Mouse (Mus musculus): ENCODE results near the gene Inpp4b.

Inpp4b gene

DNA sequence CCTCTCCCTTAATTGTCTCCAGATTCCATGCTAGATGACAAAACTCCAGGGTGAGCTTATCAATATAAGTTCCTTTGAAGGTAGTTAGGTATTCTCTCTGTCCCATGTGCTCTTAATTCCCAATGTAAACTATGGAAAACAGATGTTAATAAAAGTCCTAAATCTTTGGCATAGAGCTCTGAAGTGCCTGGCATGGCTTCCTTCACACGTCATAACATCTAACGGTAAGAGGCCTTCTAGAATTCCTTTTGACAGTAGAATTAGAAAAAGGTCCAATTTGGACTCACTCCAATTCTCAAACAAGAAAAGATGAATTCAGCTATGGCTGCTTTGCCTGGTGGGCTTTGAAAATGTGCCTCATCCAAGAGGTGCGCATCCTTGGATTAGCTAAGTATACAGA is 236.6 kb downstream of the Inpp4b start:
- no peak for DNase-seq (ENCODE audit: low spot score)

DNA sequence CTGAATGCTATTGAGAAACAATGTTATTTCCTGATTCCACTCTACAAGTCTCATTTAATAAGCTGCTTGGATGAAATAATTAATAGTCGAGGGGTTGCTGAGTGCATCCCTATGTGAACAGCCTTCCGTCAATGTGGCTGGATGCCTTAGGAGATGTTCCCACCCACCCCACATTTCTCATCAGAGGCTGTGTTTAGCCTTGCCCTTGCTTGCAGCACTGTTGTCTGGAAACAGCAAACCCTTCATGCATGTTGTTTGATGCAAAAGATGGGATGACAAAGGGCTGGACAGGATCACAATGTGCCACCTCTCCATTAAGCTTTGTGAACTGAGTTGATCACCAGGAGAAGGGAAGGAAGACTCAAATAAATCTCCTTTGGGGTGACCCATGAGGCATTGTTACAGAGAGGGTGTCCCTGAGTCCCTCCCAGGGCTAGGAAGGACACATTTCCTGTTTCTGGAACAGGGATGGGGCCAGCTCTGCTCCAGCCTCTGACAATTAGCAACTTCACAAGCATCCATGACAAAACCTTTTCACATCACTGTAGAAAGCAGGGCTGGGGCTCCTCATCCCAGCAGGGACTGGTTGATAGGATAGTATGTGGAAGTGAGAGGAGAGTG is 239.6 kb downstream of the Inpp4b start:
- no peak for DNase-seq (ENCODE audit: low spot score)

- no peak for DNase-seq (ENCODE audit: low spot score)
These were observed 240.6 kb downstream of the Inpp4b start for GRCm38 (mm10) chr8:81582906-81583305.

GRCm38 (mm10) chr8:81586783-81587182 is 244.4 kb downstream of the Inpp4b start:
- no peak for DNase-seq (ENCODE audit: low spot score)

GRCm38 (mm10) chr8:81594134-81594714 is 251.9 kb downstream of the Inpp4b start:
- no peak for DNase-seq (ENCODE audit: low spot score)

DNA sequence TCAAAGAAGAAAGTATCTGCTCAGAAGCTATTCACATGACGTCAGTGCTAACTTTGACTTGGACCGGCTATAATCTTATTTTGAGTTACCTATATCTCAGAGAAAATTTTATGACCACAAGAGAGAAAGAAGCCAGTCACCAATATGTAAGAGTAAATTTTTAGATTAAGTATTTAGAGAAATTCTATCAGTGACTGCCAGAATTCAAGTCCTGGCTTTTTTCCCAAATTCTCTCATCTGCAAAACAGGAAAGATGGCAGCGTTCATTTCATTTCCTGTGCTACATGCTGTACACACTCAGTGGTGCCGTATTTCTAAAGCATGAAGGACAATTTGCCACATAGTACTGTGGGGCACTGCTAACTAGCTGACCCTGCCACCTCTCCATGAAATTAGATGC is 256.9 kb downstream of the Inpp4b start:
- no peak for DNase-seq (ENCODE audit: low spot score)

- no peak for DNase-seq (ENCODE audit: low spot score)
These were observed 258.8 kb downstream of the Inpp4b start for GRCm38 (mm10) chr8:81601136-81601535.

- no peak for DNase-seq (ENCODE audit: low spot score)
These were observed 265.7 kb downstream of the Inpp4b start for GRCm38 (mm10) chr8:81608082-81608481.

DNA sequence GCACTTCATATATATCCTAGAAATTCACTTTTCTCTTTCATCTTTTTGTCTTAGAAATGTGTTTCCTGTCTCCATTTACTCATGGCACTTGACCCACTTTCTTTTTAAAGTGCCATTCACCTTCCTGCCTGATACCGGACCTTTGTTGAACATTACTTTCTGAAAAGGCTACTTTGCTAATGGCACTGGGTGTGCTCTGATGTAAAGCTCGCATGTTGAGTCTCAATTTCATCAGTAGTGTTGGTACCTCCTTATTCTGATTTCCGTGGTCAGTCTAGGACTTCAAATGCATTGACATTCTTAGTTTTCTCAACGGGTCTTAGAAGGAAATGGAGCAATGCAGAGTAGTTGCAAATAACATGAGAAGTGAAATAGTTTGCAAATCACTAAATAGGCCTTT is 266.7 kb downstream of the Inpp4b start:
- no peak for DNase-seq (ENCODE audit: low spot score)

GRCm38 (mm10) chr8:81612611-81613010 is 270.3 kb downstream of the Inpp4b start:
- no peak for DNase-seq (ENCODE audit: low spot score)

DNA sequence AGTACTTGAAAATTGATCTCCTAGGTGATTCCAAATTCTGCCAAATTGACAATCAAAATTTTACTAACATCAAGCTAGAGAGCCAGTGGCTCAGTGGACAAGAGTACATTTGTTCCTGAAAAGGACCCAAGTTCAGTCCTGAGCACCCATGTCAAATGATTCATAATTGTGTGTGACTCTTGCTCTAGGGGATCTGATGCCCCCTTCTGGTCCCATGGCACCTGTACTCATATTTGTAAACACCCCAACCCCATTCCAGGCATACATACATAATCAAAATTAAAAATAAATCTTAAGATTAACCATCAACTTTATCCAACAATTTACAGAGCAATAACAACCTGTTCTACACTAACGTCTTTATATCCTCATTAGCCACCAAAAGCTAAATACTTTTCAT is 271.8 kb downstream of the Inpp4b start:
- no peak for DNase-seq (ENCODE audit: low spot score)

GRCm38 (mm10) chr8:81614605-81615004 is 272.2 kb downstream of the Inpp4b start:
- DNase-seq (ENCODE audit: low spot score), result no peak

DNA sequence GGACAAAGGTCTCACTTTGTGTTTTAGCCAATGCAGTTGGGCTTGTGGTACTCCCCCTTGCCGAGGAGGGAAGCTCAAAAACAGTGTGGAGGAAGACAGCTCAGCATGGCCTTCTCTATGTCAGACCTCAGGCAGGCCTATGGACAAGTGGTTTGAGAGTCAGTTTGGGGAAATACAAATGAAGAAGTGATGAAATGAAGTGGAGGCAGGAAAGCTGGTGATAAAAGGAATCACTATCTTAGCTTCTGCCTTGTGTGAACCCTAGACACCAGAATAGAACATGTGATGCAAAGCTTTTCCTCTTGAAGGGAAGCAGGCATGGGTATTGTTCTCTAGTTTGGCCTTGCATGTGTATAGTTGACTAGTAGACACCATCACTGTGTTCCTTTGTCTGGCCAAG is 273.2 kb downstream of the Inpp4b start:
- no peak for DNase-seq (ENCODE audit: low spot score)

DNA sequence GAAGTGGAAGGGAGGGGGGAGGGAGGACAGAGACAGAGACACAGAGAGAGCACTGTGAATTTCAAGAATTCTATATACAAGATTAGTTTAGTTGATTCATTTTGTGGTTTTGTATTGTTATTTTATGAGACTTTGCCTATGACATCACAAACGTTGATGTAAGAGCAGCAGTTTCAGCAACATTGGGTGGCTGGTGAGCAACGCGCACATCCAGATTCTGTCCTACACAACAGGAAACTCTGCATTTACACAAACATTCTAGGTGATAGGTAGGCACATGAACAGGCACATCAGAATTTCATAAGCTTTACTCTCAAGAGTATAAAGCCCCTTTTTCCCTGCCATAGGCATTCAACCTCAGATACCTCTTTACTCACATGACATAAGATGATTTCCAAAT is 276.6 kb downstream of the Inpp4b start:
- no peak for DNase-seq (ENCODE audit: low spot score)

- DNase-seq (ENCODE audit: low spot score), result no peak
These were observed 292.7 kb downstream of the Inpp4b start for GRCm38 (mm10) chr8:81635015-81635414.

DNA sequence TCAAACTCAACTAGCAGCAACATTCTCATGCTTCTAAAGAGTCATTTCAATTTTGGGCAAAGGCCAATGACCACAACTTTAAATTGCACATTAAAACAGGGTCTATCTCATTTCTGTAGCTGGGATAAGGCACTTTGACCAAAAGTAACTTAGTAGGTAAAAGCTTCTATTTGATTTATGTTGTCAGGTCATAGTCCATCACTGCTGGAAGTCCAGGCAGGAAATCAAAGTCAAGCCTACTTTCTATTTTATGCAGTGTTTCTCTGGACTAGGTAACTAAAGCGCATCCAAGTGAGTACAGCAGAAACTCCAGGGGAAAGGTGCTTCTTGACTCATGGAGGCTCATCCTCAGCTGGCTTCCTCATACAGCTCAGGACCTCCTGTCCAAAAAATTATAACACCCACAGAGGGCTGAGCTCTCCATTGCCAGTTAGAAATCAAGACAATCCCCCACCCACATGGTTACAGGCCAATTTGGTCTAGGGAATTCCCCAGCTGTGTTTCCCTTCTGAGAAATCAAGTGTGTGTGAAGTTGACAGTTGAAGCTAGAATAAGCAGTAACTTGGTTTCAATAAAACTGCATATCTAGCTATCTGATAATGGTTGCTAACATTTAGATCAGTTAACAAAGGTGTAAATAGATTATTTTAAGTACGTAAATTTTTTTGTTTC is 293.7 kb downstream of the Inpp4b start:
- DNase-seq (ENCODE audit: low spot score), result no peak

DNA sequence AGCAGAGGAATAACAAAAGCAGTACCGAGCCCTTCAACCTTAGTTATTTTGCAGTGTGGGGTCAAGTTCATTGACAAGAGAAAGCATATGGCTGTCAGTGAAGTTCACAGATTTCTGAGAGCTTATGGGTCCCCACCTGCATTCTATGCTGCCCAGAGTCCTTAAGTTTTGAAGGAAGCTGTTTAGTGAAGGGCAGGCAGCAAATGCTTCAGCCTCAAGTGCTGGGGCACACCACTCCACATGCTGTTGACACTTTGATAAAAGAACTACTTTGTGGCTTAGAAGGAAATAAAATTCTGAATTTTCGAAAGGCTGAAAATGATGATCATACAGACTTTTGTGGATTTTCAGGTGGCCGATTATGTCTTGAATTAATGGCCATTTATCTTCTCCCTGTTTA is 296.1 kb downstream of the Inpp4b start:
- no peak for DNase-seq (ENCODE audit: low spot score)

GRCm38 (mm10) chr8:81639820-81640219 is 297.5 kb downstream of the Inpp4b start:
- DNase-seq (ENCODE audit: low spot score), result no peak

- no peak for DNase-seq (ENCODE audit: low spot score)
These were observed 300.7 kb downstream of the Inpp4b start for GRCm38 (mm10) chr8:81643030-81643429.

GRCm38 (mm10) chr8:81692167-81692566 is 349.8 kb downstream of the Inpp4b start:
- no peak for DNase-seq (ENCODE audit: low spot score)

GRCm38 (mm10) chr8:81694893-81695292 is 352.5 kb downstream of the Inpp4b start:
- no peak for DNase-seq (ENCODE audit: low spot score)

DNA sequence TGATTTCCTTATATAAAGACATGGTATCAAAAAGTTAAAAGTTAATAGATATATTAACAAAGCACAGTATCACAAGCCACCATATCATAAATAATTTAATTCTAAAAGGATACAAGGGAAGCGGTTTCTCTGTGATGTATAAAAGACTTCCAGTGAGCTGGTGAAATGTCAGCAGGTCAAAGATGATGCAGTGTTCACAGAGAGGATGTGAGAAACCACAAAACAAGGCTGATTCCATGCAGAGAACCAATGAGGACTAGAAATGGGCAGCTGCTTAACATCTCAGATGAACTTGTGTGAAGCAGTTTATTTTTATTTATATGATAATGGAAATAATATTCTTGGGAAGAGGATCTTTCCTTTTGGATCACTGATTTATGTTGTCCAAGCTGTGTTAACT is 359.7 kb downstream of the Inpp4b start:
- no peak for DNase-seq (ENCODE audit: low spot score)

DNA sequence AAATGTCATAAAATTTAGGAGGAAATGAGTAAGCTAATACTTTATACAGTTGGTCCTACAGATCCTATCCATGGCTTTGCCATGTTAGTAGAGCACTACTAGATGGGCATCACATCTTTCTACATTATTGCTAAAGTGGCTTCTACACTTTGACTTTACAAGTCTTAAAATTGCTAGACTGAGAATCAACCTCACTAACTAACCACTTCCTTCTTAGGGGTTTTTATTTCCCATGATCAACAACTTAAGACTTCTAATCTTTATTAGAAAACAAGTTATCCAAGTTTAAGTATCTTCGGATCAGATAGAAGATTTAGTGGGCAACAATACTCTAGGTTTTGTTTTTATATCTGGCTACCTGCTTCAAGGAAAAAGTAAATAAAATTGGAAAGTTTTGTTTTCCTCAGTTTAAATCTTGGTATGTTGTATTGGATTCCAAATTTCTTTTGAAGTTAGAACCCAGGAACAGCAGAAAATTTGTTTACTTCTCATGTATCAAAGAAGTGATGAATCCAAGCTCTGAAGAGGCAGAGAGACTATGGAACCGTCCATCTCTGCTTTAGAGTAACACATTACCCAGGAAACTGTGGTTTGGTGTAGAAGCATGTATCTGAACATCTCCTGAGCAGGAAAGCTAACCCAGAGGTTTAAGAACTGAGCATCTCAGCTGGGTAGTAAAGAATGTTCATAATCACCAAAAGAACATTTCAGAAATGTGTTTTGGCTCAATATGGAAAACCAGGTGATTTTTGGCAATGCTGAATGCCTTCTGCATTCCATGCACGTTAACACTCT is 361.4 kb downstream of the Inpp4b start:
- no peak for DNase-seq (ENCODE audit: low spot score)
